Mouse (Mus musculus) gastrocnemius, postnatal 14 days (tissue): Measurements from ENCODE around the gene Mapkapk2. TPM values are rescaled to one million over a fixed set of nuclear protein-coding genes. Genes with fewer than 3 reads are reported as not detected.

Source experiments
- DNase-seq: peaks from one replicate; pipeline ENCODE4 v3.0.0; 2021; ENCODE audit warnings: mixed read lengths
- intact Hi-C: fragments of 180-260 bp; cut with DNase I; formaldehyde crosslinking; loops from one replicate; pipeline ENCODE4 v1.15.1; 2025; ENCODE audit warnings: low total_unique reads
- total RNA-seq, 2 experiments: library from RNA; stranded (reverse); gene quantifications; 2 replicates each; pipeline ENCODE4 v1.2.3; 2021

The Mapkapk2 gene
- total RNA-seq, 2 experiments from 2014 or later: 151 to 154 TPM

DNA sequence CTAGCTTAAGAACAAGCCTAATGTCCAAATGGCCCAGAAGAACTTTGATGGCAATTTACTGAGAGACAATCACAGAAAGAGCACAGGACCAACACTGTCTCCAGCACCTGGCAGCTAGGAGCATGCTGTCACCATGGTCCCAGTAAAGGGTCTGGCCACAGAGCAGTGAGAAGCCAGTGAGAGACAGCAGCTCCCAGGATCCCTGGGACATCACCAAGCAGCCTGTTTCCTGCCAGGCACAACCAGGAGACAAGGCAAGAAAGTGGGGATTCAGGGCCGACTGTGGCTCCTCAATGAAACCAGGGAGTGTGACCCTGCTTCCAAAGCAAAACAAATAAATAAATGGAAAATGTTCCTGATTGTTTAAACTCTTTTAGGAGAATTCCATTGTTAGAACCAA lies 38.2 kb downstream of the Mapkapk2 start:
- intact Hi-C loops: no loop called here
- no peak for DNase-seq

DNA sequence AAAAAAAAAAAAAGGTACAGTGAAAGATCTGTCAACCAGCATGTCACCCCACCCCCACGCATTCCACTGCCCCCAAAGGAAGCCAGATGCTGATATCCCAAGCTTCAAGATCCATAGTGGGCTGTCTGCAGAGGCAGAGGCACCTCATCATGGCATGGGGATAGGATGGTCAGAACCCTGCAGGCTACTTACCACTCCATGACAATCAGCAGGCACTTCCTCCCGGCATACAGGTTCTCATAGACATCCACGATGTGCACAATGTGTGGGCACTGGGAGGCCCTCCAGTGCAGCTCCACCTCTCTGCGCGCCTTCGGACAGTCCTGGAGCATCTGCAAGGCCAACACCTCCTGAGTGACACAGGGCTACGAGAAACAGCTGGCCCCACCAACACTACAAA lies 39.2 kb downstream of the Mapkapk2 start:
- intact Hi-C loops: no loop called here
- no peak for DNase-seq

DNA sequence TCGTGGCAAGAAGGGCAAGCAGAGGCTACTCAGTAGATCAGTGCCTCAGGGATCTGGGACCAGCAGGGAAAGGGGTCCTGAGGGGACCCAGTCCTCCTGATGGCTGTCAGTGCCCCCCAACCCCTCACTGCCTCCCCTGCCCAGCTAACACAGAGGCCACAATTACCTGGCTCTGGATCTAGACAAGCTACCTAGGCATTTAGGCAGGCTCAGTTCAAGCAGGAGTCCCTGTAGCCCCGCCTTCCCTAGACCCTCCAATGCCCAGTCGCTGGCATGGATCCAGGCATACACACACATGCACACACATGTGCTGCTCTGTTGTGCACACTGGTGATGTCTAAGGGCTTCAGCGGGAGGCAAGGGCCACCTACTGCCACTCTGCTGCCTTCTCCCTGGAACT lies 43.4 kb downstream of the Mapkapk2 start:
- intact Hi-C loops: loop anchor here (5.0 kb wide), 1 partner anchor 177 kb away; no protein-coding TSS in a partner anchor
- no peak for DNase-seq

DNA sequence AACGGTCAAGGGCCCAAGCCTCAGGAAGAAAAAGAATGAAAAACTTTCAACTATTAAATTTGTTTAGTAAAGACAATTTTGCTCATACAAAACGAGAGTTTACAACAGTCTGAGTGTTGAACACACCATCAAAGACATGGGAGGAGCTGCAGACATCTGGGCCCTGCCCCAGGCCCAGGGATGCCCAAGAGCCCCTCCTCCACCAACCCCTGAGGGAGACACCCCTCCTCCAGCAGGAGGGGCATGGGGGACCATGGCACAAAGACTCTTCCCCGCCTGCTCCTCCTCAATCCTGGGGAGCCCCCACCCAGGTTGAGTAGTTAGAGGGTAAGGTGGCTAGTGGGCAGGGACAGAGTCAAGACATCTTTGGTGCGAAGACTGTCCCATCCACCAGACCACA lies 44.0 kb downstream of the Mapkapk2 start:
- intact Hi-C loops: loop anchor here (2.0 to 5.0 kb wide), 2 partner anchors 75 to 176 kb away; no protein-coding TSS in a partner anchor
- DNase-seq: no peak

DNA sequence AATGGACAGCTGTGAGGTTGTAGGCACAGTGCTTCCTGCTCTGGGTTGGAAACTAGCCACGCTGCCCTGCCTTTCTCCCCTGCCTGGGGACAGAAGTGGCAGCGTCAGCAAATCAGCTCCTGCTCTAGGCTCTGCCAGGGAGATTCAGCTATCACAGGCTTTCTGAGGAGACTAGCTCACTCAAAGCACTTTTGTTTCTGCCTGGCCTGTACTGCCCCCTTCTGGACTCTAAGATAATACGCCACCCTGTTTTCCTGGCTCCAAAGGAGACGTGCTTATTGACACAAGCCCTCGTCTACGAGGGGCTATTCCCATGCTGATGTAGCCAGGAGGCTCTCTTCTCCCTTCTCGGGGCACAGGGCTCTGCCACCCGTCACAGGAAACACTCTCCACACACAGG lies 44.4 kb downstream of the Mapkapk2 start:
- peak; percentile 55 for DNase-seq
- intact Hi-C loops: loop anchor here (2.0 to 5.0 kb wide), 2 partner anchors 74 to 176 kb away; no protein-coding TSS in a partner anchor

DNA sequence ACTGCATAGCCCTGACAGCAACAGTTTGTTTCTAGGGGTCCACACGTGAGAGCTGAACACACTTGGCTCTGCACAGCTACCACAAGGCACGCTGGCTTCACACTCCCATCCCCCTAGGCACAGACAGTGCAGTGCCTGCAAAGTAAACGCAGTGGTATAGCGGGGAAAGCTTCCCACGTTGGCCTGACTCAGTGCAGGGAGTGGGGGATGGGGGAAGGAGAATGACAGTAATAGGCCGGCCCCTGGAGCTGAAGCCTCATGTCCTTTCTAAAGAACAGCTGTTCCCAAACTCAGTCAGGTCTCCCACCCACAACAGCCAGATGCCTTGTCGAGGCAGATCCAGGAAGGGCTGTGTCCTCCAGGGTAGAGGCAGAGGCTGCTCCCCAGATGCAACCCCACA lies 46.6 kb downstream of the Mapkapk2 start:
- no peak for DNase-seq
- intact Hi-C loops: loop anchor here (5.0 kb wide), 1 partner anchor 174 kb away; no protein-coding TSS in a partner anchor

DNA sequence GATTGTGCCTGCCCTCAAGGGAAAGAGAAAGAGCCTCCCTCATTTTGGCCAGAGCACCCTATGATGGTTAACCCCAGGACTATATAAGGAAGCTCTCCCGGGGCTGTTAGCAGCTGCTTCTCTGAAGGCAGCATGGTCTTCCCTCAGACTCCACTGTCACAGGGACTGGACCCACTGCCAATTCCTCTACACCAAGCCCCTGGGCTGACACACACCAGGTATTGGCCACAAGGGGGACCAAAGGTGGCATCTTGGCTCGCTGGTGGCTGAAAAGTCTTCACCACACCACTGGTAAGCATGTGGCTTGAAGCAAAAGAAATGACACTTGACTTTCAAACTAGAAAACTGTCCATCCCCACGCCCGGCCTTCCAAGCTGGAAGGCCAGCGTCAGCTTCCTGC lies 47.0 kb downstream of the Mapkapk2 start:
- no peak for DNase-seq
- intact Hi-C loops: loop anchor here (5.0 kb wide), 1 partner anchor 173 kb away; no protein-coding TSS in a partner anchor

DNA sequence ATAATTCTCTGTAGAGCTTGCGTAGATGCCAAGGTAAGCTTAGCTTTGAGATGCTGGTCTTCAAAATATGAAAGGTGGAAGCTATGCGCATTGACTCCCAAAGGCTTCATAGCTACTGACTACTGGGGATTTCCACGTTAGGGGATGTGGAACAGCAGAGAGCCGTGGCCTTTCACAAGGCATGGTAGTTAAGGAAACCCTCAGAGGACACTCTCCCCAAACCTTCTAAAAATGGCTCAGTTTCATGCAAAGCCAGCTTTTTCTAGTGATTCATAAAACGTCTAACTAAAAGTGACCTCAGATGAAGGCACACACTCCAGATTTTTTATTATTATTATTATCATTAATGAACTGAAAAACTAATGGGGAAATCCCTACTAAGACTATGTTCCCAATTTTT lies 47.6 kb downstream of the Mapkapk2 start:
- intact Hi-C loops: loop anchor here (5.0 kb wide), 1 partner anchor 173 kb away; no protein-coding TSS in a partner anchor

DNA sequence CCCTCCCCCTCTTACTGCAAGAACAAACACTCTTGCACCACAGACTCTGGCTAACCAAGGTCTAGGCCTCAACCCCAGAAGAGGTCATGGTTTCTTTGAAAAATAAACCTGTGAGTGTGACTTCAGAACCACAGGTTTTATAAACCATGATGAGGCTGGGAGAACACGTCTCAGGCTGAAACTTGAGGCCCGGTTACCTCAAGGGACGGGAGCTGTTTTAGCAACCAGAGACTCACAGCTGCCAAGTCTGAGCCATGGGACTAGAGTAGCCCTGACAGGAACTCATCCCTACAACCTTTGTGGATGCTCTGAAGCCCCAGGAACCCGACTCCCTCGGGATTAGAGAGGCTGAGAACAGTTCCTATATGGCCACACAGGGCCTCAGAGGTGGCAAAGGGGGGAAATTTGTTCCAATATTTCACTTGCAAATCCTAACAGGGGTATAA lies 48.2 kb downstream of the Mapkapk2 start:
- intact Hi-C loops: no loop called here
- DNase-seq: no peak

More for the DNA sequence above, 47.6 kb downstream of the Mapkapk2 start:
- DNase-seq: no peak

DNA sequence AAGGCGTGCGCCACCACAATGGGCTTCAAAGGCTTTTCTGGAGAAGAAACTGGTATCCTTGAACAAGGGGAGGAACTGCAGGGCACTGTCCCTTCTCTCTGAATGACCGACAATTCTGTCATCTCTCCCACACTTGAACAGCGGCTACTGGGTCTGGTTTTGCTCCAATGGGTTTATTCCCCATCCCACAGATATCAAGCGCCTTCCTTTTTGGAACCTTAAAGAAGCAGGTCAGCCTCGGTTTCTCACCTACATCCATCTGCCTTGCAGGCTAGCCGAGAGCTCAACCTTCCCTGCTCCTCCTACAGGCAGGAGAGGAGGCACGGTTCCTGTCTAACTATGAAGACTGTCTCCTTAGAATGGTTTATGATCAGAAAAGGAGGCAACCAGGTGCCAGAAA lies 48.7 kb downstream of the Mapkapk2 start:
- intact Hi-C loops: no loop called here
- no peak for DNase-seq

DNA sequence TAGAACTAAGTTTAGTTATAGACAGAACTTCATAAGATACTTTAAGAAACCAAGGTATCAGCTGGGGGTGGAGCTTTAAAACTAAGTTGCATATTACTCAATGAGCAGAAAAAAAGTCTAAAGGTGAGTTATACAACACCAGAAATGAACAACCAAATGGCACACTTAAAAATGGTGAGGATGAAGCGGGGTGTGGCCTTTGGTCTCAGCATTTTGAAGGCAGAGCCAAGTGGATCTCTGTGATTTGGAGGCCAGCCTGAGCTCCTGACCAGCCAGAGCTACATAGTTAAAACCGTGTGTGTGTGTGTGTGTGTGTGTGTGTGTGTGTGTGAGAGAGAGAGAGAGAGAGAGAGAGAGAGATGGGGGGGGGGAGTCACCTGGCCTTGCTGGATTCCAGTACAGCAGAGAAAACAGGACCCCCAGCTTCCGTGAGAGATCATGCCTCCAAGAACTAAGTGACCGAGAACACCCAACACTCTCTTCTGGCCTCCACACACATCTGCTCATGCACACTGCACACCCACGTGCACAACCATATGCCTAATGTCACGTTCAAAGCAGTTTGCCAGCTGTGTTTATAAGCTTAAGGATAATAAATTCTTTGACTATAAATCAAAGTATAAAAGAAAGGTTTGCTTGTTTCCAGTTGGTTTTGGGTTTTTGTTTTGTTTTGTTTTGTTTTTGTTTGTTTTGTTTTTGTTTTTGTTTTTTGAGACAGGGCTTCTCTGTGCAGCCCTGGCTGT lies 49.3 kb downstream of the Mapkapk2 start:
- no peak for DNase-seq
- intact Hi-C loops: no loop called here

DNA sequence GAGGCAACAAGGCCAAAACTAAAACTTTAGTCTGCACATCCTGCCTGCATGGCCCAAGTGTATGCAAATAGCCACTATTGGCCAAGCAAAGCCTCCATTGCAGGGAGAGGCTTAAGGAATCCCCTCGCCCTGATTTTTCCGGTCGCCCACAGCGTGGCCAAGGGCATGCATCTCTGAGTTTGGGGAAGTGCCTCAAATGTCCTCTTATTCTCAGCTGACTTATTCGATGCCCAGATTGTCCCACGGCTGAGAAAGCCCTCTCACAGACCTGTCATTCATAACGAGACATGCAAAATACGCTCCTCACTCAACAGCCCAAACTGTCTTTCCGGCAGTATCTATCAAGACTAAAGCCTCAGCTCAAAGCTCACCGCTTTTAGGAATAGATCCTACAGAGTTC lies 51.0 kb downstream of the Mapkapk2 start:
- intact Hi-C loops: no loop called here
- DNase-seq: no peak

DNA sequence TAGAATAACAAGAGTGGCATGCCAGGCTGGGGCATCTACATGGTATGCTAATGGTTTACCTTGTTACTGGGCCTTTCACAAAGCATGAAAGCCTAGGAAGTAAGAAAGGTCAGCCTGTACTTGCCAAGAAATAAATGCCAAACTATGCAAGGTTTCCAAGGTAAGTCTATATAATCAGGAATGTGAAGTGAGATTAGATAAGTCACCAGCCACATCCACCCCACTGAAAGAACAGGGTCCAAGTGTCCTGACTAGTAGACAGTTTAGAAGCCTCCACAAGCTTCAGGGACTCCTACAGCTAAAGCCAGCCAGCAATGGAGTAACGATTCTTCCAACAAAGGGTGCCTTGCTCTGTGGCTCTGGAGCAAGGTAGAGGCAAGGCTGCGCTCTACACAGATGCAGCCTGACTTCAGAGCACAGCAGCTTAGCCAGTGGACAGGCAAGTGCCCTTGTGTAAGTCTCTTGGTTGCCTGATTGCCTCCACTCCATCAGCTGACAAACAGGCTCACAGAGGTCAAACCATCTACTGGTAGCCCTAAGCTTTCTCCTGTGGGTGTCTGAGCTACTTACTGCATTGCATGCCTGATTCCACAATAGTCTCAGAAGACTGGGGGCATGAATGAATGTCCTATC lies 51.8 kb downstream of the Mapkapk2 start:
- DNase-seq: no peak
- intact Hi-C loops: no loop called here

DNA sequence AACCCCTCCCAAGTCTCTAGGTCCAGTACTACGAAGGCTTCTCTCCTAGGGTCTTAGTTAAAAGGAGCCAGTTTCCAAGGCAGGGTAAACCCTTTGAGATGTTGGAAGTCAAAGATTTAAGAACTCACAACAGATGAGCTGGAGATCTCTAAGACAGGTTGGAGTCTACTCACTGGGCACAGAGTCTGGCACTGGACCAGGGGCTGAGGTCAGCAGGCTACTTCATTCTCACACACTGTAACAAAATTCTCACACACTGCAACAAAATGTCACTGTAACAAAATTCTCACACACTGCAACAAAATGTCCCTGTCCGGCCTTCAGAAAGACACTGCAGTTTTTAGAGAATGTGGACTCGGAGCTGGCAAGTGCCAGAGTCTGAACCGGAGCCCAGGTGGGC lies 54.0 kb downstream of the Mapkapk2 start:
- intact Hi-C loops: no loop called here
- DNase-seq: no peak

DNA sequence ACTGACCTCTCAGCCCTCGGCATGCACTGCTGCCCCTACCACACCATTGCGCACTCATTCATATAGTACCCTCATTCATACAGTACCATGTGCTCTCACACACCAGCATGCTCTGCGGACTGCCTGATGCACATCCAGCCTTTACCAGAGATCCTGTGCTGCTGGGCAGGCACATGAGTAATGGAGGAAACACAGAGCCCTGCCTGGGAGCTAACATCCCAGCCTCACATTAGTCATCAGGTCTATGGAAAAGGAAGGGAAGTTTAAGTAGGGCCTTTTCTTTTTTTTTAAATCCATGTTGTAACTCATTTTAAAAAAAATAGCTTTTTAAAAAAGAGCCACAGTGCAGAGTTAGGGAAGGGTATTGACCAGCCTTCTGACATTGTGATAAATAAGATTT lies 54.9 kb downstream of the Mapkapk2 start:
- intact Hi-C loops: no loop called here
- no peak for DNase-seq

DNA sequence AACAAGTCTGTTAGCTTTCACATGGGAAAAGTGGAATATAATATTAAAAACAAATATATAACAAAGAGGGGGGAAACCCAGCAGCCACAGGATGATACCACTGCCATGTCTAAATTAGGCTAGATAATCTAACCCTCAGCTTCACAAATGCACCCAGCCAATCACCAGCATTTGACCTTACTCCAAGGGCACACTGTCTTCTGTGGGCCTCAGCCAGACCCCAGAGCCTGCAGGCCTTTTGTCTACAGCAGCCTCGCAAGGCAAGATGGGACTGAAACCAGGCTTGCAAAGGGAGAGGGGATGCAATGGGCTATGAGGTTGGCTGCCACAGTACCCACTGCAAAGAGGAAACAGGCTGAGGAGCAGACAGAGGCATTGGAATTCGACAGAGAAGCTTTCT lies 55.4 kb downstream of the Mapkapk2 start:
- intact Hi-C loops: no loop called here
- DNase-seq: no peak

DNA sequence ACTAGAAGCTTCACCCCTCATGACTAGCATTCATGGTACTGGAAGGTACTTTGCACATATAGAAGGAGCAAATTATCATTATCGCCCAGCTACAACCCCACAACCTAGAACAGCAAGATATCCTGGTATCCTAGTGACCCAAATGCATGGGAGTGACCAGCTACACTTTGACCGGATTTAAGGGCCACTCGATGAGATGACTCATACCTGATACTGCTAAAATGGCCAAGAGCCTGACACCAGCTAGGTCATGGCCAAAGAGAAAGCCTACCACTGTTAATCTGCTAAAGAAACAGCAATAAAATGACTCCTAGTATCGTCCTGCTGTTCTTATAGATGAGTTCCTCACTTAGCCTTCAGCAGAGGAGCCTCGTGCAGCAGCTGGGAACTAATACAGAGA lies 58.1 kb downstream of the Mapkapk2 start:
- DNase-seq: no peak
- intact Hi-C loops: no loop called here

DNA sequence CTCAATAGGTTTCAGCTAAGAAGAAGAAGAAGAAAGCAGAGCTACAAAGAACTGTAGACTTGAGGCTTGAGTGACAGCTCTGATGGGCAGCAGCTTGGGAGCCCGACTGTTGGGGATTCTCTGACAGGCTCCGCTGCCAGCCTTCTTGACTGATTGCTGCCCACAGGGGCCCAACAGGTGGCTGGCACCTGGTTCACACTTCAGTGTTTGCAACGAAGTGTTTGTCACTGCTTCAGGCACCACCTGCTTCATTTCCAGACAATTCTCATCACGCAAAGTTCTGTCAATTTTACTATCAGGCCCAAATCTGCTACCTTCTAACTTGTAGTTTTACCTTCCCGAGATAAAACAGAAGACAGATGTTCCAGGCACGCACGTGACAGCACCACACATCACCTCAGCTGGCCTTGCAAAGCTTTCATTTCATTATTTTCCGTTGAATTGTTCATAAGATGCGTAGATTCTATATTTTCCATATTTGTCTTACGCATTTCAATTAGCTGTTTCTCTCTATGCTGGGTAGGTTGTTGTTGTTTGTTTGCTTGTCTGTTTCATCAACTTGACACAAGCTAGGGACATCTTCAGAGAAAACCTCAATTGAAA lies 59.1 kb downstream of the Mapkapk2 start:
- intact Hi-C loops: no loop called here
- DNase-seq: no peak

DNA sequence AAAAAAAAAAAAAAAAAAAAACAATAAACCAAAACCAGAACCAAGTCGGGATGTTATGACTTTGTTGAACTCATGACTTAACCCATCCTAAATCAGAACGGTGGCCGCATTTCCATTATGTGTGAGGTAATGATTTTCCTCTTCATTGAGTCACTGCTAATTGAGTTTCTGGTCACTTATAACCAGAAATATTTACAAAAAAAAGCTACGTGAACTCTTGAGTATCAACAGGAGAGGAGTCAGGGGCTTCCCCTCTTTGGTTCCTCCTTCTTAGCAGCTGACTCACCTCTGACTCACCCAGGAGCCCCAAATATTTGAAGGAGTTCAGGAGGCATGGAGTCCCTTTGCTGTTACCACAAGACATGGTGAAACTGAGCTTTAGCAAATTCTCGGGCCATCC lies 59.6 kb downstream of the Mapkapk2 start:
- intact Hi-C loops: no loop called here
- no peak for DNase-seq

DNA sequence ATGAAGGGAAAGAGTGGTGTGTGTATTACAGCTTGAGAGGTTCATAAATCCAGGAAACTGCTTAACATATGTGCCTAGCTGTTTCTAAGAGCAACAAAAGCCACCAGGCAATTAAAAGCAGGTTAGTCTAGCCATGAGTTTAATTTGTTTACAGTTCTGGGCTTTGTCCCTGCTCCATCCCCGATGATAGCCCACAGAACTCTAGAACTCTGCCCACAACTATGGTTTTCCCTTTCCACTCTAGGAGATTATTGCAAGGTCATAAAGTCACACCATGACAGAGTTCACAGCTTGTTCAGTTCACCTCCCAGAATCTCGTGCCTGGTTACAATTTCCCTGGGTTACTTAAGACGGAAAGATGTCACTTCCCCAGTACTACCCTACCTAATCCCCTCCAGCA lies 66.4 kb downstream of the Mapkapk2 start:
- intact Hi-C loops: no loop called here
- DNase-seq: no peak

DNA sequence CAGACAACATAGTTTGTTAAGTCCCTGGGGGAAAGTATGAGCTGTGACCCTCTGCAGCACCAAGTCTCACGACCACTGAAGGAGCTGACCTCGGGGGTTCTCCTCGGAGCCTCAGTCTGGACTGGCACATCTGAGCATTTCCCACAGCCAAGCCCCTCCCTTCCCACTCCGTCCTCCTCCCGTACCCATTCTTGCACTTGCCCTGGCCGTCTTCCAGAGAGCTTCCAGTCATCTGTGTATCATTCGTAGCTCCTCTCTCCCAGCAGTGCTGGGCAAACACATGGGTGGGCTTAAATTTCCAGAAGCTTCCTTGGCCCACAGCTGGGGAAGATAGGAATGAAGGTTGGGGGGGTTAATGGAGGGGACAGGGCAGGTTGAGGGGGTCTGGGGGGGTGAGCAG lies 67.4 kb downstream of the Mapkapk2 start:
- intact Hi-C loops: no loop called here
- peak; percentile 32 for DNase-seq
